Mouse (Mus musculus): Measurements from ENCODE around the gene Lrrc2.

- no peak for TF ChIP-seq MAFK (IDR thresholded peaks at IDR 0.05; ENCODE audit: insufficient read depth, low read depth, low read length)
- peak; percentile 80 for TF ChIP-seq ZNF384 (IDR thresholded peaks at IDR 0.05; ENCODE audit: low read depth, low read length)
These were observed 28.6 kb upstream of the Lrrc2 start for GRCm38 (mm10) chr9:110922759-110923158.

All from ES-E14 (cell line).